Mouse (Mus musculus): Measurements from ENCODE around the gene Nhlrc3. TPM values are rescaled to one million over a fixed set of nuclear protein-coding genes. Genes with fewer than 3 reads are reported as not detected.

Nhlrc3 gene
- polyA plus RNA-seq (2015; fragmentation: Nextera tagmentation; extraction: Ambion mirVana), result 8.6 and 9.0 TPM in 2 replicates

GRCm38 (mm10) chr3:53463046-53463764 lies at the start of gene Nhlrc3, which contains the start of gene Proser1:
Gene Nhlrc3, minus strand, starts transcription at chr3:53463332.
Gene Proser1, plus strand, starts transcription at chr3:53463666.
- Histone ChIP-seq H3K27me3 (ENCODE audit: control insufficient read depth, insufficient read depth, low read length) (no peaks in the 10 kb centered on the region), H3K36me3 (ENCODE audit: control insufficient read depth, insufficient read depth, low read length) (peaks cover 5% of the 10 kb centered on the region; the same call in 1 of the 2 replicates), H3K9ac (ENCODE audit: low read length) (peak within 1 kb of the TSS; percentile 92), H3K4me3 (ENCODE audit: low read depth, low read length) (peak within 1 kb of the TSS; percentile 95), H3K27ac (replicated peaks) (peak within 1 kb of the TSS; percentile 93), H3K4me1 (replicated peaks; ENCODE audit: control insufficient read depth, insufficient read depth) (no peaks in the 10 kb centered on the region), H3K9me3 (ENCODE audit: control insufficient read depth, low read length) (no peaks in the 10 kb centered on the region), H3K4me2 (replicated peaks; ENCODE audit: low read depth) (peak within 1 kb of the TSS; percentile 82)
- DNase-seq (ENCODE audit: low spot score) (peak; percentile 96), ATAC-seq (ENCODE audit: low FRiP score, low TSS enrichment) (peak; percentile 98)
- TF ChIP-seq EP300 (optimal IDR thresholded peaks at IDR 0.05) (peak; percentile 93), CTCF (IDR thresholded peaks at IDR 0.05; ENCODE audit: low read depth) (no peak; the same call in 1 of the 2 replicates)
- WGBS, result under 1% methylated on average over 49 of the region's 52 CpGs

GRCm38 (mm10) chr3:53502428-53502827 lies 39.3 kb upstream of the Nhlrc3 start:
- H3K4me2 ChIP-seq (replicated peaks; ENCODE audit: low read depth), result no peak overlapping the region
- H3K9me3 ChIP-seq (ENCODE audit: control insufficient read depth, low read length), result no peaks in the 10 kb centered on the region
- no peak overlapping the region for H3K9ac ChIP-seq (ENCODE audit: low read length)
- H3K4me3 ChIP-seq (ENCODE audit: low read depth, low read length), result no peak overlapping the region
- no peaks in the 10 kb centered on the region for H3K4me1 ChIP-seq (replicated peaks; ENCODE audit: control insufficient read depth, insufficient read depth)
- no peaks in the 10 kb centered on the region for H3K36me3 ChIP-seq (ENCODE audit: control insufficient read depth, insufficient read depth, low read length)
- ATAC-seq (ENCODE audit: low FRiP score, low TSS enrichment) (no peak), DNase-seq (ENCODE audit: low spot score) (no peak)
- H3K27me3 ChIP-seq (ENCODE audit: control insufficient read depth, insufficient read depth, low read length), result no peaks in the 10 kb centered on the region
- TF ChIP-seq CTCF (IDR thresholded peaks at IDR 0.05; ENCODE audit: low read depth) (peak; percentile 84), EP300 (optimal IDR thresholded peaks at IDR 0.05) (no peak)
- 61% methylated on average over 6 of the region's 6 CpGs for WGBS
- H3K27ac ChIP-seq (replicated peaks), result no peak overlapping the region

- whole genome bisulfite sequencing, result 66% methylated on average over 6 of the region's 6 CpGs
- DNase-seq (ENCODE audit: low spot score), result no peak
Measured at GRCm38 (mm10) chr3:53498351-53498905, 35.3 kb upstream of the Nhlrc3 start.

GRCm38 (mm10) chr3:53488353-53488752 lies 25.2 kb upstream of the Nhlrc3 start, which contains the start of gene Stoml3:
Gene Stoml3, plus strand, starts transcription at chr3:53488653.
- no peak for DNase-seq (ENCODE audit: low spot score)
- Histone ChIP-seq H3K36me3 (ENCODE audit: control insufficient read depth, insufficient read depth, low read length) (no peaks in the 10 kb centered on the region), H3K27ac (replicated peaks) (no peak within 1 kb of the TSS), H3K4me3 (ENCODE audit: low read depth, low read length) (no peak within 1 kb of the TSS), H3K9ac (ENCODE audit: low read length) (no peak within 1 kb of the TSS), H3K9me3 (ENCODE audit: control insufficient read depth, low read length) (no peaks in the 10 kb centered on the region), H3K4me1 (replicated peaks; ENCODE audit: control insufficient read depth, insufficient read depth) (no peaks in the 10 kb centered on the region), H3K4me2 (replicated peaks; ENCODE audit: low read depth) (no peak within 1 kb of the TSS), H3K27me3 (ENCODE audit: control insufficient read depth, insufficient read depth, low read length) (no peaks in the 10 kb centered on the region)
- TF ChIP-seq CTCF (IDR thresholded peaks at IDR 0.05; ENCODE audit: low read depth) (no peak), EP300 (optimal IDR thresholded peaks at IDR 0.05) (no peak)
- WGBS, result 65% methylated on average over 6 of the region's 6 CpGs
- no peak for ATAC-seq (ENCODE audit: low FRiP score, low TSS enrichment)

More at GRCm38 (mm10) chr3:53498351-53498905, 35.3 kb upstream of the Nhlrc3 start:
- Histone ChIP-seq H3K27me3 (ENCODE audit: control insufficient read depth, insufficient read depth, low read length) (no peaks in the 10 kb centered on the region), H3K27ac (replicated peaks) (no peak overlapping the region), H3K9me3 (ENCODE audit: control insufficient read depth, low read length) (no peaks in the 10 kb centered on the region), H3K4me3 (ENCODE audit: low read depth, low read length) (no peak overlapping the region), H3K4me1 (replicated peaks; ENCODE audit: control insufficient read depth, insufficient read depth) (no peaks in the 10 kb centered on the region), H3K4me2 (replicated peaks; ENCODE audit: low read depth) (no peak overlapping the region), H3K9ac (ENCODE audit: low read length) (no peak overlapping the region), H3K36me3 (ENCODE audit: control insufficient read depth, insufficient read depth, low read length) (no peaks in the 10 kb centered on the region)
- ATAC-seq (ENCODE audit: low FRiP score, low TSS enrichment), result no peak
- TF ChIP-seq EP300 (optimal IDR thresholded peaks at IDR 0.05) (no peak), CTCF (IDR thresholded peaks at IDR 0.05; ENCODE audit: low read depth) (no peak)

- DNase-seq (ENCODE audit: low spot score), result no peak
- H3K9ac ChIP-seq (ENCODE audit: low read length), result no peak overlapping the region
- no peak overlapping the region for H3K4me3 ChIP-seq (ENCODE audit: low read depth, low read length)
- no peaks in the 10 kb centered on the region for H3K27me3 ChIP-seq (ENCODE audit: control insufficient read depth, insufficient read depth, low read length)
- ATAC-seq (ENCODE audit: low FRiP score, low TSS enrichment), result no peak
- WGBS, result 56% methylated on average over 9 of the region's 9 CpGs
- no peaks in the 10 kb centered on the region for H3K36me3 ChIP-seq (ENCODE audit: control insufficient read depth, insufficient read depth, low read length)
- H3K4me2 ChIP-seq (replicated peaks; ENCODE audit: low read depth), result no peak overlapping the region
- no peaks in the 10 kb centered on the region for H3K4me1 ChIP-seq (replicated peaks; ENCODE audit: control insufficient read depth, insufficient read depth)
- H3K9me3 ChIP-seq (ENCODE audit: control insufficient read depth, low read length), result no peaks in the 10 kb centered on the region
- no peak overlapping the region for H3K27ac ChIP-seq (replicated peaks)
- TF ChIP-seq CTCF (IDR thresholded peaks at IDR 0.05; ENCODE audit: low read depth) (no peak), EP300 (optimal IDR thresholded peaks at IDR 0.05) (no peak)
Measured at GRCm38 (mm10) chr3:53486996-53487576, 24.0 kb upstream of the Nhlrc3 start.

Data from stomach, postnatal 0 days (tissue).